Mouse (Mus musculus) adrenal gland, adult 18-20 months (tissue): Measurements from ENCODE around the gene H2-Aa. TPM values are rescaled to one million over a fixed set of nuclear protein-coding genes. Genes with fewer than 3 reads are reported as not detected.
"Not testable (repeated sequence)": the region's sequence is repeated elsewhere in the genome, so short reads cannot be mapped to it uniquely, and the experiment has no call there.

ENCODE experiments used
- DNase-seq, 2 experiments: peaks; one replicate each; pipeline ENCODE4 v3.0.0; 2021 to 2022; ENCODE audit warnings: low spot score in 2 of 2
- long read RNA-seq, 2 experiments: library from polyadenylated mRNA; stranded (forward); transcript quantifications; one replicate each; pipeline ENCODE4 v2.0.0; 2021
- total RNA-seq, 2 experiments: library from RNA; stranded (reverse); gene quantifications; 1 replicate in 1 of 2; 2 replicates in 1 of 2; pipeline ENCODE4 v1.2.3; 2021

The H2-Aa gene
- total RNA-seq = 100 to 1,000 TPM; 119 to 219 TPM
- long read RNA-seq, experiment 1, transcript H2-Aa-201 (5 exons, 1,128 nt) = major isoform, 32 of 32 reads
- long read RNA-seq, experiment 1, partial matches to known transcripts = 0 of 32 reads
- long read RNA-seq, experiment 1, other reads (novel, unspliced or antisense) = 0 of 32 reads
- long read RNA-seq, experiment 2, transcript H2-Aa-201 (5 exons, 1,128 nt) = major isoform, 20 of 22 reads
- long read RNA-seq, experiment 2, partial matches to known transcripts = 1 of 22 reads
- long read RNA-seq, experiment 2, other reads (novel, unspliced or antisense) = 1 of 22 reads

DNA sequence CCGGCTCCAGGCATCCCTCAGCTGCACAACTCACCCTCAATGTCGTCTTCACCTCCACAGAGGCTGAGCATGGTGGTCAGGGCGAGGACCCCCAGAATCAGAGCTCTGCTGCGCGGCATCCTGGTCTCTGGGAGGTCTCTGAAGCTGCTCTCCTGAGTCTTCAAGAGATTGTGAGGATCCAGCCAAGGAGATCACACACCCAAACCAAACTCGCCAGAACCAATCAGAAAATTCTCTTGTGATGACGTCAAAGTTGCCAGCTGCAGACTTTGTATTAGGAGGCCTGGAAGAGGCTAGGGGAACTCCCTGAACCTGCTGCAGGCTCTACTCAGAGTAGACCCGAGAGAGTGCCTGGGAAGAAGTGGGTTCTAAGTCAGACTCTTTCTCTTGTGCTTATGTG lies at the start of gene H2-Aa:
H2-Aa (minus strand) TSS at position 176 of the 400 bp plus-strand sequence.
- peak; percentile 78 to 81 for DNase-seq

DNA sequence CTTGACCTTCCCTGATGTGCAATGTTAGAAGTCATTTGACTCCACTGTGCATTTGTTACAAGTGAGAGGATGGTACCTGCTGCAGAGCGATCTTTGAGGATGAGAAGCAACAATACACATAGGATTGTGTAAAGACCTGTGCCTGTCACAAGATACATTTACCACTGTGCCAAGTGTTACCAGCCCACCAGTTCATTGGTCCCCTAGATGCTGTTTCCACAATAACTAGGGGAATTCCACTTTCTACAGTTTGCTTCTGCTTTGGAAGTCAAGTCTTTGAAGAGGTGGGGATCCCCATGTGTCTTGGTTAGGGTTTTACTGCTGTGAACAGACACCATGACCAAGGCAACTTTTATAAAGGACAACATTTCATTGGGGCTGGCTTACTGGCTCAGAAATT lies 43.6 kb upstream of the H2-Aa start:
- no peak for DNase-seq

DNA sequence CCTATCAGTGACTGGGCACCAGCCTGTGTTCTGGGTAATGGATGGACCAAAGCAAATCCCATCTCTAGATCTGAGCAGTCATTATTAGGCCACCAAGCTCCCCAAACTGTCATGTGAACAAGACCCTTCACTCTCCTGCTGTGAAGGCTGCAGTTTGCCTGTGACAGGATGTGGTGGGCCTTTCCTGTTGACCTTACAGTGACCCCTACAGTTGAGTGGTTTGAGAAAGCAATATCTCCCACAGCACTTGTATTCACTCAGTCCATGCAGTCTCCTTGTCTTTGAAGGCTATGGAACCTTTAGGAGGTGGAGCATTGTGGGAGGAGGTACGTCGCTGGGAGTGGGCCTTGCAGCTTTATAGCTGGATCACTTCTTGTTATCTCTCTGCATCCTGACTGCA lies 42.2 kb upstream of the H2-Aa start:
- no peak for DNase-seq

DNA sequence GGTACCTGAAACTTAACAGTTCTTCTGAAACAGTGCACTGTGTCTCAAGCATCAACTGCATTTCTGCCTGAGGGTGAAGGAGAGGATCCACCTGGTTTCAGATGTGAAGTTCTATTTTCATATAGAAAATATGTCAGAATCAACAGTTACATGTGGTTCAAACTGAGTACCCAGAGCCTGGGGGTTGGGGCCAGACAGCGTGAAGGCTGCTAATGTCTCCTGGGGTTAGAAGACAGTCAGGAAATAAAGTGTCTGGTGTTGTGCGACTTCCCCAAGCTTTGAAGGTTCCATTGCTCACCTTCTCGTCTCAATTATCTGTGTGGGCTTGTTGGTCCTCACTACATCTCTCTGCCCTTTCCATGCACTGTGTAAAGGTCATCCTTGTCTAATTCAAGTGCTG lies 38.8 kb upstream of the H2-Aa start:
- DNase-seq = no peak

DNA sequence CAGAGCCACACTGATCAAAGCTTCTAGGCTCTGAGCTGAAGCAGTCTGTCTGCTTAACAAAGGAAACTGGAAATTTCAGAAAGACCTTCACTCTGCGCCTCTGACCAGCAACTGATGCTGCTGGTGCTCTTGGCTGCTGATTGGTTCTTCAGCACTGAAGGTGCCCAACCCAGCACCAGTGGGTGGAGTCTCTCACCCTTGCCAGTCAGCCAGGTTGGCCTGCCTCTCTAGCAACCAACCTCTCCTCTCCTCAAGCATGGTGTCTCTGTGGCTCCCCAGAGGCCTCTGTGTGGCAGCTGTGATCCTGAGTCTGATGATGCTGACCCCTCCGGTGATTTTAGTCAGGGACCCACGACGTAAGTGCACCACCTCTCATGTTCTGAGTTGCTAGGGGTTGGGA lies 37.8 kb upstream of the H2-Aa start, which contains the start of gene H2-Eb2:
H2-Eb2 (plus strand) TSS at position 230 of the 400 bp plus-strand sequence.
- DNase-seq = no peak

DNA sequence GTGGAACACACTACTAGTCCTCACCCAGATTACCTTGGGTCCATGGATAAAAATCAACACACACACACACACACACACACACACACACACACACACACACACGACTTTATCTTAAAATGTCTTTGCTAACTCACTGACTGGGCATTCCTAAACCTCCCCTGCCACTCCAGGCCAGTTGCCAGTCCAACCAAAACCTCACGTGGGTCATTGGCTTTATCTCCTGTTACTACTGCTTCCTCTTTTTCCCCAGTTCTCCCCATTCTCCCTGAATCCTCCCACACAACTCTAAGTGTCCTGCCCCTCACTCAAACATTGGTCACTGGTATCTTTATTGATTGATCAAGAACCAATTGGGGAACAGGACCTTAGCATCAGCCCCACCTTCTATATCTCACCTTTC lies 29.7 kb upstream of the H2-Aa start:
- DNase-seq = no peak

DNA sequence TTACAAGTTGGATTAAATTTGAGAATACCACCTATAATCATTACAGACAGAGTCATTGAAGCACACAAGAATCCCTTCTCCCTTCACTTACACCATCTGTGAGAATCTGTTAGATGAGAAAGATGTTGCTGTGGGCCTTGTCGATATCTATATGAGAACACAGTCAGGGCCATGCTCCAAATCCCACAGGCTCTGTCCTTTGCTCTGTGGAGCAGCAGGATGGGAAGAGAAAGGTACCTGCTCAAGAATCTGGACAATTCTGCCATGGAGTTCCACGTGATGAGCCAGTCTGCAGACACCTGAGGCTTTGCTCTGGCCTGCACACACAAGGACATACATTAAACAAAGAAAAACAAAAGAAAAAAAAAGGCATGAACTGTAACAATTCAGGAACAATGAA lies 29.1 kb upstream of the H2-Aa start:
- DNase-seq = no peak

DNA sequence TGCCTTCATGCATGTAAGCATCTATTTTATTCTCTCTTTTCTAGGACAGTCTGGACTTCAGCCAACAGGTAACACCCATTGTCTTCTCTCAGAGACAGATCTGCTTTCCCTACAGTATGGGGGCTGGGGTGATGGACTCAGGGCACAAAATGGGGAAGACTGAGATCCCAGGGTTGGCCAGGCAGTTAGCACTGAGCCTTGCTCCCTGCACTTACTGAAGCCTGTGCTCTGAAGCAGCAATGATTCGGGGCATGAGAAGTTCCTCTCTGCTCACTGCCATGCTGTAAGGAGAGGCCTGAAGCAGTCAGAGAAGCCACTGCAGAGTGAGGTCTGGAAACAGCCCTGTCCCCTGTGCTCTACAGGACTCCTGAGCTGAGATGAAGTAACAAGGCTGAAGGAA lies 27.9 kb upstream of the H2-Aa start:
- DNase-seq = no peak

DNA sequence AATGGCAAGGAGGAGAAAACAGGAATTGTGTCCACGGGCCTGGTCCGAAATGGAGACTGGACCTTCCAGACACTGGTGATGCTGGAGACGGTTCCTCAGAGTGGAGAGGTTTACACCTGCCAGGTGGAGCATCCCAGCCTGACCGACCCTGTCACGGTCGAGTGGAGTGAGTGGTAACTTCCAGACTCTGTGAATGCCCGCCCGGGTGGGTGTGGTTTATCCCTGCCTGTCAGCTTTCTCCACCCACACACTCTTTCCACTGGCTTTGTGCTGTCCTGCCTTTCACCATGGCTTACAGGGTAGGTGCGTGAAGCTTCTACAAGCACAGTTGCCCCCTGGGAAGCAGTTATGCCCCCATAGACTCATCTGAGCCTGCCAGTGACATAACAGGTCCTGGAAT lies 26.7 kb upstream of the H2-Aa start:
- no peak for DNase-seq

DNA sequence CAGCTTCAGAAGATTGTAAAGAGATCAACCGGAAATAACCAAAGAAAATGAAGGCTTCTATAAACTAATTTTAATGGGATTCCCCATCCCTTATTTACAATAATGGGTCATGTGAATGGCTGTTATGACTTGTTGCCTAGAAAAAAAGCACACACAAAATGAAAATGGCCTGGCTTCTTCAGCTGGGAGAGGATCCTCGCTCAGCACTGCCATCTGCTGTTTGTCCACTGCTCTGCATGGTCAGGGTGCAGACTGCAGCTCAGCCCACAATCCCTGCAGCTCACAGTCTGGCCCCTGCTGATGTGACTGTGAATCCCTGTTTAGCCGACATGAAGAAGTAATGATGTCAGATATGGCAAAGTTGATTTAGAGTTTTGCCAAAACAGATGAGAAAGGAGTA lies 25.8 kb upstream of the H2-Aa start:
- peak; percentile 75 to 82 for DNase-seq

DNA sequence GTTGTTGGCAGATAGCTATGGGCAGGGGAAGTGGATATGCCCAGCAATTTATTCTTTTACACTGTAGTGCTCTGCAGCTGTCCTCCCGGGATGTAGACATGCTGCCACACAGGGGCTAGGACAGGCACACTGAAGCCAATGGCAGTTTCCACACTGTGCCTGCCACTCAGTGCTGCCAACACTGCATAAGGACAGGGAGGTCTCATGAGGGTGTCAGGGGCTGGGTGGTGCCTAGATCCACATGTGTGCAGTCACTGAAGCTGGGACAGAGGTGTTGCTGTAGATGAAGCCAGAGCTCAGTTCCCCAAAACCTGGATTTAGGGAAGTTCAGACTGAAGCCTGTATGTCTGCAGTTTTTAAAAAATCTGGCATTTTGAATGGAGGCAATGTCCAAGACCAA lies 24.6 kb upstream of the H2-Aa start:
- no peak for DNase-seq

DNA sequence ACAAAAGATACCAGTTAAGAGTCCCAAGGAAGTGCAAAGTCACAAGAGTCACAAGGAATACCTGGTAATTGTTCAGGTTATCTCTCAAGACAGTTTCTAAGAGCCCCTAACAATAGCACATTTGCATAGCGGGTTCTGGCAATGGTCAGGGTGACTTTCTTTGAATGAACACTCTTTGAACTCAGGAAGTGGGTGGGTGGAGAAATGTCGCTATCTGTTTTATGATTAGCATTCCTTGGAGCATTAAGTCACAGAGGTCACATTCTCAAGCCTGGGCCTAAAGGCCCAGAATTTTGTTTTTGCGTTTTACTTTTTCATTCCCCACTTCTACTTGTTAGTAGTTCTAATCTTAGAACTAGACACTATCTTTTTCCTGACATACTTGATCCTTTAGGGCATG lies 22.9 kb upstream of the H2-Aa start:
- DNase-seq = not testable (repeated sequence)

DNA sequence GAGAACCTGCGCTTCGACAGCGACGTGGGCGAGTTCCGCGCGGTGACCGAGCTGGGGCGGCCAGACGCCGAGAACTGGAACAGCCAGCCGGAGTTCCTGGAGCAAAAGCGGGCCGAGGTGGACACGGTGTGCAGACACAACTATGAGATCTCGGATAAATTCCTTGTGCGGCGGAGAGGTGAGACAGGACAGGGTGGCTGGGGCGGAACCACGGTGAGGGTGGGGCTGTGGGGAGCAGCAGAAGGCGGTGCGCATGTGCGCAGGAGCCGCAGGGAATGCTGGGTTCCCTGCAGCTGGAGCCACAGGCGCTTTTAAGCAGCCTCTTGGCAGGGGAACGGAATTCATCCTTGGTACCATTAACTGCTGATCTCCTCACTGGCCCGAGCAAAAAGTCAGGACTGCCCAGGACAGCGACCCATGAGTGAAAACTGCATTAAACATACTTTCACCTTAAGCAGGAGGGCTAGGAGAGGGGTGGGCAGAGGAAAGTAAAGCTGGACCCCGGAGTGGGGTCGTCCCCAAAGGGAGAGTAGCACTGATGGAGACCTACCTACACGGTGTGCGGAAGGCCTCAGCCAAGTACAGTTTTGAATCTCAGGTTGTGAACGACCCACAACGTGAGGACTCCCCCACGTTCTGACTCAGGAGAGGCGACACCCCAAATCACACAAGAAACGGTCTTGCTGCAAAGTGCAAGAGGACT lies 22.2 kb upstream of the H2-Aa start:
- DNase-seq = peak; percentile 59 to 65

DNA sequence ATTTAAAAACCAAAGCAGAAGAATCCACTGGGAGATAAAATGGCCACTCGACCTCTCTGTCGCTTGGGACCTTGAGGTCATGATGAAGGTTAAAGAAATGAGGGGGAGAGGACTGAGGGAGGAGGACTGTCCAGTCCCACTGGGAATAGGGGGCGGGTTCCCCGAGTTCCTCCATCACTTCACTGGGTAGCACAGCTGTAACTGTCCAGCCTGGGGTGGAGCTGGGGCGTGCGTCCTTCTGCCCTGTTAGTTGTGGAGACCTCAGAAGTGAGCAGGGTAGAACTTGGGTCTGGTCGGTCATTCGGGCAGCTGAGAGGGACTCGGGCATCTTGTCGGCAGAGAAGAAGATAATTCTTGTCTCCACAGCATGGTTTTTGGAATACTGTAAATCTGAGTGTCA lies 21.6 kb upstream of the H2-Aa start:
- DNase-seq = no peak

DNA sequence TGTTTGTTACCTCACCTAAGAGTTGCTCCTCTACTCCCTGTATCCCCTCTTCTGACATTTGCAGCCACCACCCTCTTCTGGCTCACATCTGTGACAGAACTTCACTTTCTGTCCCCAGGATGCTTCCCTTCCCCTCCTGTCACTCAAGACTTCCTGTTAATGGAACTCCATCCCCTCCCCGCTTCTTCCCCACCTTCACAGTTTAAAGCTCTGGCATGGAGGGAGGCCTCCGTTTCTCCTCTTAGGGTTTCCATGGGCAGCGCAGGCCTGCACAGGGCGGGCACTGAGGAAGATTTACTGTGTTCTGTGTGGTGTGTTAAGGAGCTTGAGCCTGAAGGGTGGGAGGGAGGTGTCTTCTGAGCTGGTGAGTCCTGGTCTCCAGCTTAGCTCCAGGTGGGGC lies 20.5 kb upstream of the H2-Aa start:
- no peak for DNase-seq

DNA sequence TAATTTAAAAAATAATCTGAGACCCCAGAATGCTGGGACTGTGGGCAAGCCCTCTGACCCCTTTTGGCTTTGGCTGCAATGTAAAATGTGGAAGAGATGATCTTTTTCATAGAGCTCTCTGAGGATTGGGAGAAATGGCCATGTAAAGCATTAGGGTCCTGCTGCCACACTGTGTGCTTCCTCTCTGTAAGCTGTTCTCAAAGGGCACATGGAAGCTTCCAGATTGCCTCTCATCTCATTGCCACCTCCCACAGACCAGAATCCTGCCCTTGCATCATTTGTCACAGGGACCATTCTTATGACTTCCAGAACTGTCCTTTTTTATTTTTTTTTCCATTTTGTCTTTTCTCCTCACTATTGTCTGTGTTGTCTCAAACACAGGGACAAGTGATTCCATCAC lies 19.6 kb upstream of the H2-Aa start:
- DNase-seq = no peak

DNA sequence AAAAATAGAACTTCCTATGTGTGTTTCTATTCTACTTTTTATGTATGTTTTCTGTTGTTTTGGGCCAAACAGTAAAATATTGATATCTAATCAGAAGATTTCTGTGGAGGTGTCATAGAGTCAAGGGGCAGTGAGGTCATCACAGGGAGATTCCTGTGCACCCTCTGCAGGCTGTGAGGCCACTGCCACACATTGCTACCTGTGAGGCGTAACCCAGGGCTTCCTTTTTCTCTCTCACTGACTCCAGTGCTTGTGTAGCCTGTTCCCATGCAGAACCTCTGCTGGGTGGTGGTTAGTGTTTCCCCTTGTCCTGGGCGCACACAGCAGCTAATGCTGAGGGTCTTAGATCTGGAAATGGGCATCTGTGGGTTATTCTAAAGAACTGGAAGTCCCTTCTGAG lies 18.8 kb upstream of the H2-Aa start:
- no peak for DNase-seq

DNA sequence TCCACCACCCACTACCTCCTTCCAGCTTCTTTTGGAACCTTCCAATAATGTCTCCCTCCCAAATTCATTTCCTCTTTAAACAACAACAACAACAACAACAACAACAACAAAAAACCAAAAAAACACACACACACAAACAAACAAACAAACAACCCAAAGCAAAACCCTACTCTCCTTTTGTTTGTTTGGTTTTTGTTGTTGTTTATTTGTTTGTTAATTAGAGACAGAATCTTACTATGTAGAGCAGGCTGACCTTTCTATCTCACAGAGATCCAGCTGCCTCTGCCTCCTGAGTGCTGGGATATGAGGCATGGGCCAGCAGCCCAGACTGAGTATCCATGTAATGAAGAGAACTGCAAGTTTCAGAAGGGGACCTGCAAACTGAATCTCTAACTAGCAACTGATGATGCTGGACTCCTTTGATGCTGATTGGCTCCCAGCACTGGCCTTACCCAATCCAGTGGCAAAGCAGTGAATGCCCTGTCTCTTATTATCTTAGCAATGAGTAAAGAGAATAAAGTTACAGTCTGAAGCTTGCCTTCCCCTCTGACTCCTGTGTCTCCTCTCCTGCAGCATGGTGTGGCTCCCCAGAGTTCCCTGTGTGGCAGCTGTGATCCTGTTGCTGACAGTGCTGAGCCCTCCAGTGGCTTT lies 17.9 kb upstream of the H2-Aa start, which contains the start of gene H2-Eb1:
H2-Eb1 (plus strand) TSS at position 488 of the 651 bp plus-strand sequence.
- peak; percentile 71 to 75 for DNase-seq

DNA sequence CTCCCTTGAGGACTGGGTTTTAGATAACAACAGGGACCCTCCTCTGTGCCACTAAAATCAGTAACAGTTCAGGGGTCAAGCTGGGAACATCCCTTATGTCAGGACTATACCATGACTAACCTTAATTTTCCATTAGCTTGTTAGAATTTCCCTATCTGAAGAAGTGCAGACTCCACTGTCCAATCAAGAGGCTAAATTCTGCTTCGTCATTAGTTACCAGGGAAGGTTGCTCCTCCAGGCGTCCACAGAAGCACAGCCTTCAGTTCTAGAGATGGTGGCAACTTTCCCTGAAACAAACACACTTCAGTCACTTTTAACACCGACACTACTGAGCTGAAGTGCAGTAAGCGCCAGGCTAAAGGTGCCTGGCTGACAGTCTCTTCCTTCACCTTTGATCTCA lies 17.1 kb upstream of the H2-Aa start:
- peak; percentile 40 to 48 for DNase-seq

DNA sequence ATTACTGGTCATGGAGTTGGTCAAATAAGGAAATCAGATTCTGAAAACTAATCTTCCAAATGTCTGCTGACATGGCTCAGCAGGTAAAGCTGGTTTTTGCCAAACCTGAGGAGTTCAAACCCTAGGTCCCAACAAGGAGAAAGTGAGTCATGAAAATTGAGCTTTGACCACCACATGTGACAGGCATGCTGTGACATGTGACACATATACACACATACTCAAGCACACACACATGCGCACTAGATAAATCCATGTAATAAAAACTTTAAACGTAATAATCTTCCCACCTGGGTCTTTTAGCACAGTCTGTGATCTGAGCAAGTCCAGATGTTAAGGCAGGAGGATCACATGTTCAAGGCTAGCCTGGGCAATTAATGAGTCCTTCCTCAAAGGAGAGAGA lies 16.2 kb upstream of the H2-Aa start:
- no peak for DNase-seq

DNA sequence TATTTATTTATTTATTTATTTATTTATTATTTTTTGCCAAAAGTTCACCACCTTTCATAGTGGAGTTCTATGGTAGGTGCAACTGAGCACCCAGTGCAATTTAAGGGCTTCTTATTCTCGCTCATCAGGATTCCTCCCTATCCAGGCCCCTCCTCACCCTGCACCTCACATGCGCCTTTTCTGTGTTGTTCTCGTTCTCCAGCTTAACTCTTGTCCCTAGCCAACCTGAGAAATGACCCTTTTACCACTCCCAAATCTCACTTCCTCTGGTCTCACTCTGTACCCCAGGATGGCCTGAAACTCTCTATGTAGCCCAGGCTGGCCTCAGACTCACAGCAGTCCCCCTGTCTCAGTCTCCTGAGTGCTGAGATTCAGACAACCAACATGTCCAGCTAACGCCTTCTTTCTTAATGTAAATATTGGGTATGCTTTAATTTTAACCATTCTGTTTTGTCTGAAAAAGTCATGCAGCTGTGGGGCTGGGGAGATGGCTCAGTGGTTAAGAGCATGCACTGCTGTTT lies 14.1 kb upstream of the H2-Aa start:
- DNase-seq = no peak
